Mouse (Mus musculus) cerebellum, adult 18-20 months (tissue): Measurements from ENCODE around the gene Prim2.
A peak's percentile ranks its signal among the peaks of the same experiment; 100 is the strongest.

ENCODE experiments used
- DNase-seq, 2 experiments: peaks; one replicate each; pipeline ENCODE4 v3.0.0; 2021

Gene Prim2

GRCm38 (mm10) chr1:33669708-33670141 is at the start of gene Prim2:
Gene Prim2 (minus strand): TSS chr1:33669795.
- DNase-seq: peak; percentile 89 to 94

DNA sequence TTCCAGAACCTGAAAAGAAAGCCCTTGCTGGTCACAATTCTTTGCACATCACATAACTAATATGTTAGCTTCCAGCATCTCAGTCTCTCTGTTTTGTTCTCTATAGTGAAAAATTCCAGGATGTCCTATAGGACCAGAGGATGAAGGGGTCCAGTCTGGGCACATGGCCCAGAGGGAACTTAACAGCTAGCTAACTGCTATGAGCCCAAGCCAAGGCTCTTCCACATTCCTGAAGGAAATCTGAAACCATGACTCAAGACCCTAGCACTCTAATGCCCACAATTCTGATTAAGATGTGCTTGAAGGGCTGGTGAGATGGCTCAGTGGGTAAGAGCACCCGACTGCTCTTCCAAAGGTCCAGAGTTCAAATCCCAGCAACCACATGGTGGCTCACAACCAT is 48.0 kb upstream of the Prim2 start:
- no peak for DNase-seq

DNA sequence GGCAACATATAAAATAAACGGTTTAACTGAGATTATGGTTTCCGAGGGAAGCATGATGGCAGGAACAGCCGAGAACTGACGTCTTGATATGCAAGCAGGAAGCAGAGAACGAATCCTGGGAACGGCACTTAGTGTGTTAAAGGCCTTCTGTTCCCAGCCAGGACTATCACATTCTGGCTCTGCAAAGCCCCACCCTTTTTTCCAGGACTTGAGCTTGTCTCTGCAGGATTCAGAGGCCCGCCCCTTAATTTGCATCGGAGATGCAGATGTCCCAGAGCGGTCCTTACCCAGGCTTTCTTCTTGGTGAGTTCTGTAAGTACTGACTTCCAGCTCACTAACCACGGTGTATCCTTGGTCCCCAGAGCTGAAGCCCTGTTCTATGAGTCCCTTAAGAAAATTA is 45.2 kb upstream of the Prim2 start:
- no peak for DNase-seq

- DNase-seq: no peak
Observed at GRCm38 (mm10) chr1:33712026-33712425, 42.4 kb upstream of the Prim2 start.

DNA sequence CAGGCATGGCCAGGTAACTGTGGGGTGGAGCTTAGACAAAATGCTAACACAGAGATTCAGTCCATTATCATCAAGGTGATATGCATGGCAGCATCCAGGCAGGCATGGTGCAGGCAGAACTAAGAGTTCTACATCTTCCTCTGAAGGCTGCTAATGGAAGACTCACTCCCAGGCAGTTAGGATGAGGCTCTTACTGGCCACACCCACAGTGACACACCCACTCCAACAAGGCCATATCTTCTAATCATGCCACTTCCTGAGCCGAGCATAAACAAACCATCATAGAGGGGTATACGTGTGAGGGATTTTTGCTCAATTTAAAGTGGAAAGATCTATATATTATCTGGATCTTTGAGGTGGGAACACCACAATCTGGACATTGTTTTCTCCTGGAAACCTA is 40.0 kb upstream of the Prim2 start:
- DNase-seq: no peak

DNA sequence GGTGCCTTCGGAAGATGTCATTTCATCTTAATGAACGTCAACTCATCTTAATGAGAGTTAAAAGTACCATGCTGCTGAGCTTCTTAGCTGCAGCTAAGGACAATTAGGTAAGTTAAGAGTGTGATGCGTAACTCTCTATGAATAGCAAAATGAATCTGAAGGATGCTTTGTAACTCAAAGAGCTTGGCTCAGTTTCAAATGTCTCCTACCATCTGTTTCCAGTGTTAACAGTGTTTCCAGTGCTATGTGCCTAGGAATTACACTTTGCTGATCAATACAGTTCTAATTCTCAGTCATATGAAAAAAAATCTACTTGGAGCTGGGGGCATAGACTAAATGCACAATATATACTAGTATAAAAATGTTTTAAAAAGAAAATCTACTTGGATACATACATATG is 31.6 kb upstream of the Prim2 start:
- no peak for DNase-seq

DNA sequence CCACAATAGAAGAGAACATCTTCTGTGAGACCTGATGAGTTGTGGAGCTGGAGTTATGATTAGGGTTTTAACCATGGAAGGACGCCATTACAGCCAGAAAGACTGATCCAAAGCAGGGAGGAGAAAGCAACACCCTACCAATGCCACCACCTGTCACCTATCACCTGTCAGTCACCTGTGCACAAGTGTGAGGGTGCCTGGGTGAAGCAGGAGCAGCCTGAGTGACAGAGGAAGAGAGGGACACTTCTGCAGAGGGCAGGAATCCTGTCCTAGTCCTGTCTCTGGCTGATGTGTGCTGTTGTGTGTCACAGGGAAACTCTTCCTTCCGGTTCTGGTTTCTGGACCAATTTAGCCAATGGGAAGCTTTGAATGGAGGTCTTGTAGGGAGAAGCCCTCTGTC is 26.4 kb upstream of the Prim2 start:
- no peak for DNase-seq

DNA sequence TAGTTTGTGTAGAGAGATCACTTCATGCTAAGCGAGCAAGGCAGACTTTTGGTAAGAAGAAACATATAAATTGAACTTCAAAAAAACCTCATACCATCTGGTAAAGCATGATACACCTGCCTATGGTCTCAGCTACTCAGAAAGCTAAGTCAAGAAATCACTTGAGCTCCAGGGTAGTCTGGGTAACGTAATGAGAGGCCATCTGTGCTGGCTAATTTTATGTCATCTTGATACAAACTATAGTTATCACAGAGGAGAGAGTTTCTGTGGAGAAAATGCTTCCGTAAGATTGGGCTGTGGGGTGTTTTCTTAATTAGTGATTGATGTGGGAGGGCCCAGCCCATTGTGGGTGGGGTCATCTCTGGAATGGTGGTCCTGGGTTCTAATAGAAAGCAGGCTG is 24.3 kb upstream of the Prim2 start:
- DNase-seq: no peak

GRCm38 (mm10) chr1:33690087-33690448 is 20.5 kb upstream of the Prim2 start:
- no peak for DNase-seq

- DNase-seq: no peak
Observed at GRCm38 (mm10) chr1:33689446-33690086, 20.0 kb upstream of the Prim2 start.

- no peak for DNase-seq
Observed at GRCm38 (mm10) chr1:33688810-33689209, 19.2 kb upstream of the Prim2 start.

GRCm38 (mm10) chr1:33684459-33684858 is 14.9 kb upstream of the Prim2 start:
- peak; percentile 20 to 29 for DNase-seq

DNA sequence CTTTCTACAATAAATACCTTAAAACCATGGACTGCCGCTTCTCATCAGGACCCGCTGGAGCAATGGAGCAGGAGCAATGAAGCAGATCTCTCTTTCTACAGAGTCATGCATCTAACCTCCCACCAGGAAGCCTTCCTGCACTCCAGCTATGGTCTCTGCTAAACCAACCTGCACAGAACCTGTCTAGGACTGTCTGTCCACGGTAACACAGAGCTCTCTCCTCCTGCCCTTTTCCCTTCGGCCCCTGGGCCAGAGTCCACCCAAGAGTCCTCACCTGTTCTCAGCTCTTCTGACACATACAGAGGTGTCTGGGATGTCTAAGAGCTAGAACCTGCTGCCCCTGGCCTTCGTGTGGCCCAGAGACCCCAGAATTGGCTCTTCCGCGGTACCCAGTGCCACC is 11.3 kb upstream of the Prim2 start:
- DNase-seq: no peak

DNA sequence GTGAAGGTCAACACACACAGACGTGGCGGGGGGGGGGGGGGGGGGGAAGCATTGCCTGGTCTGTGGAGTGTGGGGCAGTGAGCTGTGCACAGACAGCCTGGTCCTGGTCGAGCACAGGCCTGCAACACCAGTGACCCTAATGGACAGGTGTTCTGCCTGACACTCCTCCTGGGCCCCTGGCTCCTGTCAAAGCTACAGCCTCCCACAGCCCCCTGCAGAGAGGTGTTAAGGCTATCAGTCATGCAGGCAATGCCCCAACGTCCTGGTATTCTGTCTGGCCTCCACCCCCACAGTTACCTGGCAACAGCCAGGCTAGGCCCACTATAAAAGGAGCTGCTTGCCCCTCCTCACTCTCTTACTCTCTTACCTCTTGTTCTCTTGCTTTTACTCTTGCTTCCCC is 10.8 kb upstream of the Prim2 start:
- DNase-seq: no peak

DNA sequence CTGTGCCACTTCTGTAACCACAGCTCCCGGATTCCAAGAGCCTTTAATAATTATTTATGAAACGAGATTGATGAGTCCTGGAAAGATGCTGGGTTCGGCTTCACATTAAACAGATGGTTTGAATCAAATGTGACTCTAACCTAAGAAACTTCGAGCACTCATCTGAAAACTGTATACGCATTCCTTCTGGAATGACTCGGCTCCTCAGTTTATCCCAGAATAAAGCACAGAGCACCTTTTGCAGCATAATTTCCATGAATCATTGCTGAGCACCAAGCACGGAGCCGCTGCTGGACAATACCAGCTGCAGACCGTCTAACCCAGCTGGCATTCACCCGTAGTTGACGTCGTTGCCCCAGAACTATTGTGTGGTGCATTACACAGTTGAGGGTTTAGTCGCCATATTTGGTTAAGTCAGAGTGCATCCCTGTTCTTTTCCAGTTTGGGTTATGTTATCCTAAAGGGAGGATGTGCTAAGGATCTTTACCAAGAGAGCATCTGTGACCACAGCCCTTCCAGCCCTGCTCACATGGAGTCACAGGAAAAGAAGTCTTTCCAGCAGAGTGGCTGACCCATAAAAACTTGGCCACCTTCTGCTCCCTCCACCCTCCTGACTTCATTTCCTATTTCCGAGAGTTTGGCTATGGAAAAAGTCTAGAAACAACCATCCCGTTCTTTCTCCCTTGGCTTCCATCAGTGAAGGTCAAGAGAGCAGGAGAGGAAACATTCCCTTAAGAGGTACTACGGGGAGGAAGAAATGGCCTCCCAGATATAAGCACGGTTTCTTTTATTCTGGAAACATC is 3.8 kb upstream of the Prim2 start:
- no peak for DNase-seq

DNA sequence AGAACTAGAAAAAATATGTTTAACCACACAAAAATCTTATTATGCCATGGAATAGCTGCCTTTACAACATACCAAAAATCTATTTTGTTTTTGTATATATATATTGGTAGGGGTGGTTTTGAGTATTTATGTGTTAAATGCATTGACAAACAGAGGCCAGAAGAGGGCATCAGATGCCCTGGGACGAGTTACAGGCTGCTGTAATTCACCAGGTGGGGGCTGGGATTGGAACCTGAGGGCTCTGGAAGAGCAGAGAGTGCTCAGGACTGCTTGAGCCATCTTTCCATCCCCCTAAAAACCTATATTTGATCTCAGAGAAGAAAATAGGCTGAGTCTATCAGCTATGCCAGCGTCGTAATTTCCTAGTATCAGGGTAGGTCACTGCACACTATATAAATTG is 2.9 kb upstream of the Prim2 start:
- DNase-seq: peak; percentile 42 to 62

DNA sequence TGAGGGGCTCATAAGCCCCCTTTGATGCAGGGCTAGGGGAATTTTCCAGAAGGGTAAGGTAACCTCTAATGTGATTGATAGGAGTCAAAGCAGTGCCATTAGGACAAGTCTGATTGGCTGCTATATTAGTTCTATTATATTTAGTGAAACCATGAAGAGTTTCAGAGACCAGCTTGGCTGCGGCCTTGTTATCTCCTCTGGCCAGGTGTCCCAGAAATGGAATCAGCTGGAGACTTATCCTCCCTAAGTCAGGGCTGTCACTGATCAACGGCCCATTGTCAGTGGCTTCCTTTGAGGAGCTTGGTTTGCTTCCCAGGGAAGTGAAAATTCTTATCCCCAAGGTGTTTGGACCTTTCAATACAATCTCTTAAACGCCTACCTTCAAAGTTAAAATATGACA is 2.5 kb upstream of the Prim2 start:
- DNase-seq: no peak

GRCm38 (mm10) chr1:33671441-33671840 is 1.8 kb upstream of the Prim2 start:
- DNase-seq: no peak

DNA sequence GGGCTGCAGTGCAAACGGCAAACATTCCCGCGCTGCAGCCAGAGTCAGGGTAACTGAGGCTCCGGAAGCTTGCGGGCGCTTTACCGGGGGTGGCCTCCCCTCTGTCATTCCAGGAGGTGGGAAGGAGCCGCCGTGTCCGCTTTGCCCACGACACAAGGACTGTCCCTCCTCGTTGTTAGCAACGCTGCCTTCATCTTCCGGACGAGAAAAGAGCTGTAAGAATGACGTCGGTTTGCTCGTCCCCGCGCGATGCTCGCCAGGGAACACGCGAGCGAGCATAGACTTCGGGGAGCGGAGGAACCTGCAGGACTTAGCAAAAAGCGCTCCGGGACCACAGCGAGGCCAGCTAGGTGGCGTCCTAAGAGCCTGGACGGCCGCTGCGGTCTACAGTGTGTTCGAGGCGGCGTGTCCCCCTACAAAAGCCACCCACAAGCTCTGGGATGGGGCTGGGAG is 595 bp upstream of the Prim2 start:
- DNase-seq: peak; percentile 74 to 79

- DNase-seq: no peak
Observed at GRCm38 (mm10) chr1:33663605-33664117, 5.9 kb downstream of the Prim2 start.

DNA sequence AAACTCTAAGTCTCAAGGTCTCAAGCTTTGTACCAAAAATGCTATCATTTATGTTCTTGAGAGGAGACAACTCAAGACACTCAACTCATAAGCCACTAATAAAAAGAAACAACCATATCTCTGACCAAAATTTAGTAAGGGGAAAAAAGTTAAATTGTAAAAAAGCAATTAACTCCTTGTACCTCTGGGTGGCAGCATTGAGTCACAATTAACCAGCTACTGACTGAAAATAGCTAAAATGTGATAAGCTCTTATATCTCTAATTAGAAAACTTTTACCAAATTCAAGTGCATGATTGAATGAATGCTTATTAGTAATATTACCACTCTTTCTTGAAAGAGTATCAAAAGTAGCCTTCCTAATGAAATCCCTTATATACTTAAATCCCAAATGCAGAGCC is 6.4 kb downstream of the Prim2 start:
- DNase-seq: peak; percentile 16 to 39

GRCm38 (mm10) chr1:33658302-33658701 is 11.3 kb downstream of the Prim2 start:
- DNase-seq: no peak

DNA sequence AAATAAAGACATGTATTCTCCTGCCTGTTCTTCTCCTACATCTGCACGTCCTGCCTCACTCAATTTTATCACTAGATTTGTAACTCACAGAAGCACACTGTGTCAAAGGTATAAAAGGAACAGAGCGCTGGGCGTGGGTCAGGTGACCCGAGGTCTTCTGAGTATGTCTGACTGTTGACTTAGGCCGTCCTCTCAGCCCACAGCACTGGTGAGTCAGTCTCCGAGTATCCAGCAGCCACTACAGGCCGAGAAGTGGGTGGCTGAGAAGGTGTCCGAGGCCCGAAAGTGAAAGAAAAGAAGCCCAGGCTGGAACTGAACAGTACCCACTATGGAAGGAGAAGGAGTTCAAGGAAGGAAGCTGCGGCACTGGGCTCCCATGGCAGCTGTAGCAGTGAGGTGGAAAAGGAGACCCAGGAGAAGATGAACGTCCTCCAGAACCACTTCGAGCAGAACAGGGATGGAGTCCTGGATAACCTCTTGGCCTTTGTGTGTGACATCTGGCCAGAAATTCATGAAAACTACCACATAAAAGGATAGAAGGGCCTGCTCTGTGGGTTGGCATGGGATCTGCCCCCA is 11.9 kb downstream of the Prim2 start:
- no peak for DNase-seq

DNA sequence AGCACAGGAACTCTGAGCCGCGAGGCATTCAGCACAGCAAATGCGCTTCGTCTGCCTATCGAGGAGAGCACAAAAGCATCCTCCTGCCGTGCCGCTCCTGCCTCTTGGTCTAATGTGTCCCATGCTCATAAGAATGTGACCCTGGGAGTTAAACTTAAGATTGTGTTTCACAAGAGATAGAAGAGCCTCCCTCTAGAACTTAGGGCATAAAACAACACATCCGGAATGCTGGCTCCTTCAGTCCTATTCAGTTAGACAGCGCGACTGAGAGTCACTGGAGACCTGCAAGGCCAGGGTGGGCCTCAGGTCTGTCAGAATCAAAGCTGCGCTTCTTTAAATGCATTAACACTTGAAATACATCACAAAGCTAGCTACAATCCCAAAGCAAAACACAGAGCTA is 18.7 kb downstream of the Prim2 start:
- DNase-seq: no peak
